Mouse (Mus musculus): ENCODE measurements around the gene Araf.

Gene Araf

DNA sequence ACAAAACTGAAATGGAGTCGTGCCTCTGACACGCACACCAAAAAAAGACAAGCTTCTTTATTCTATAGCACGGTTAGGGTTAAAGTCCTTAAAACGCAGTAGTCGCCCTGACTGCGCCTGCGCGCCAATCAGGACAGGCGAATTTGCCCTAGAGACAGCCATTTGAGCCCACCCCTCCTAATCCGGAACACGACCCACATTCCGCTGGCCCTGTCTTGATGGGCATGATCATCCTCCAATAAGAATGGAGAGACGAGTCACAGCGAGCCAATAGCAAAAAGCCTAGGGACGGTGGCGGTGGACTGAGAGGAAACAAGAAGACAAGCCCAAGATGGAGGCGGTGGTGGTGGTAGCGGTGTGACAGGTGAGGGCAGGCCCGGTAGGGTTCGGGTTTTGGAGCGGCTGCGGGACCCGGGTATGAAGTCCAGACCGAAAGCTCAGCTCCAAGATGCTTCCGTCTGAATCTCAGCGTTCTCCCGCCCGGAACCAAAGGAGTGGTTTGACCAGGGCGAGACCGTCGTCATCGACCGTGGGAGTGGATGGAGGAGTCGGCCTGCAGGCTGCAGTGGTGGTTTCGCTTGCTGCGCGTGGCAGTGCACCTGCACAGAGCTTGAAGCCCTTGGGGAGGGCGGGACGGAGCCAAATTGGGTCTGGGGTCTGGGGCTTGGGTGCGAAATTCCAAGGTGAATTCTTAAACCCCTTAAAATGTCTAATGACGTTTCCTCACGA, 50.8 kb downstream of the Araf start:
- peak; percentile 98 for DNase-seq (ENCODE audit: low spot score)

DNA sequence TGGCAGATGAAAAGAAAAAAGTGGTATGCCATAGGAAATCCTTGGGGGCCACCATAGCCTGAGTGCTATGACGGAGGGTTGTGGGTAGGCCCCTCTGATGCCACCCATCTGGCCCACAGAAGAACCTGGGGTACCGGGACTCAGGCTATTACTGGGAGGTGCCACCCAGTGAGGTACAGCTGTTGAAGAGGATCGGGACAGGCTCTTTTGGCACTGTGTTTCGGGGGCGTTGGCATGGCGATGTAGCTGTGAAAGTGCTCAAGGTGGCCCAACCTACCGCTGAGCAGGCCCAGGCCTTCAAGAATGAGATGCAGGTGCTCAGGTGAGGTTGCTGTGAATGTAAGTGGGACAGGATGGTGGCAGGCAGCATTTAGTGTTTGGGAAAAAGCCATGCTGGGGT, 56.2 kb downstream of the Araf start:
- DNase-seq (ENCODE audit: low spot score), result no peak

DNA sequence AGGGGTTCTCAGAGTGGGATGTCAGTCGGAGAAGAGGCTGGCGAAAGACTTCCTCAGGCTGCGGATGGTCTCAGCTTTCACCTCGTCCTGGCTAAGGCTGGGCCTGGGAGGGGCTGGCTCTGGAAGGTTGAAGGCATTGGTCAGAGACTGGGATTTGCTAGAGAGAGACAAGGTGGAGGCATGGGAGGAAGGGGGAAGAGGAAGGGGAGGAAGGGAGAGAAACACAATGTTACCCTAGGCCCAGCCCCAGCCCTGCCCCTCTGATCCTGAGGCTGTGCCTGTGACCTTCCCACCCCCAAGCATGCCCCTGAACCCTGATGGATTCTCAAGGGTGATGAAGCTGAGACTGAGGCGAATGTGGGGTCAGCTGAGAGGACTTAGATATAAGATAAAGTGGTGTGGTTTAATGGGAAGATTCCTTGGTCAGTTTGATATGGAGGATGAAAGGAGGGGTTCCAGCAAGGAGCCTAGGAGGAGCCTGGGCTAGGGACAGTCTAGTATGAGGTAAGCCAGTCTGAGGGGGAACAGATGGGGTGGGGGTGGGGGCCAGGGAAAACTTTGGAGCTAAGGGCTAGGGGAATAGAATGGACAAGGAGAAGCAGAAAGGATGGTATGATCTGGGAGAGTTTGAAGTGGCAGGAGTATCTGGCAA, 64.0 kb downstream of the Araf start:
- DNase-seq (ENCODE audit: low spot score), result no peak

DNA sequence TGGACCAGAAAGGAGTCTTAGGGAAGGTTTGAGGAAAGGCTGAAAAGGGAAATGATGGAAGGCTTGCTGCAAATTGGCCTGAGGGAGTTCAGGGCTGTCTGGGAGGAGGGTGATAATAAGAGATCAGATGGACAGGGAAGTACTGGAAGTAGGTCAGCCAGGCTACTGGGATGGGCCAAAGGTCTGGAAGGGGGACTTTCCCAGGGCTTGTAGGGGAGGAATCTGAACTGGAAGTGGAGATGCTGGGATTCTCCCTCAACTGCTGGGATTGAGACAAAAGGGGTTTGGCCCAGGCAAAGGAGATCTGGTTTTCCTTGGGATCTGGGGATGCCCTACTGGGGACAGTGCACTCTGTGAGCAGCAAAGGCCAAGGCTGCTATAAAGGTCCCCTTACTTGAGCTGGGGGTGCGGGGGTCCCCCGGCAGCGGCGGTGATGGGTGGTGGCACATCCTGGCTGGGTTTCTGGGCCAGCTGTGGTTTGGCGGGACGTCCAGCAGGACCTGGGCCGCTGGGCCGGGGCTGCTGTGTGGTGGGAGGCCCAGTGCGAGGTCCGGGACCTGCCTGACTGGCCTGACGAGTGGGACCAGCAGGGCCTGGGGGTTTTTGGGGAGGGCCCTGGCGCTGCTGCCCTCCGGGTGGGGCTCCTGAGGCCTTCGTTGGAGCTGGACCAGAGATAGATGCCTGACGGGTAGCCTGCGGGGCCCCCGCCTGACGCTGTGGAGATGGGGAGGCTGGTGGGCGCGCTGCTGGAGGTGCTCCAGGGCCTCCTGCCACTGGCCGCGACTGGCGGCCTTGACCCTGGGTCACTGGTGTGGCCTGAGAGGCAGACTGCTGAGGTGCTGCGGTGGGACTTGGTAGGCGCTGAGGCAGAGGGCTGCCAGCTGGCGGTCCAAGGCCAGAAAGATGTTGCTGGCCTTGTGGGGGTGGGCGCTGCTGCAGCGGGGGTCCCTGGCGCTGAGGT, 64.8 kb downstream of the Araf start:
- DNase-seq (ENCODE audit: low spot score), result peak; percentile 17

DNA sequence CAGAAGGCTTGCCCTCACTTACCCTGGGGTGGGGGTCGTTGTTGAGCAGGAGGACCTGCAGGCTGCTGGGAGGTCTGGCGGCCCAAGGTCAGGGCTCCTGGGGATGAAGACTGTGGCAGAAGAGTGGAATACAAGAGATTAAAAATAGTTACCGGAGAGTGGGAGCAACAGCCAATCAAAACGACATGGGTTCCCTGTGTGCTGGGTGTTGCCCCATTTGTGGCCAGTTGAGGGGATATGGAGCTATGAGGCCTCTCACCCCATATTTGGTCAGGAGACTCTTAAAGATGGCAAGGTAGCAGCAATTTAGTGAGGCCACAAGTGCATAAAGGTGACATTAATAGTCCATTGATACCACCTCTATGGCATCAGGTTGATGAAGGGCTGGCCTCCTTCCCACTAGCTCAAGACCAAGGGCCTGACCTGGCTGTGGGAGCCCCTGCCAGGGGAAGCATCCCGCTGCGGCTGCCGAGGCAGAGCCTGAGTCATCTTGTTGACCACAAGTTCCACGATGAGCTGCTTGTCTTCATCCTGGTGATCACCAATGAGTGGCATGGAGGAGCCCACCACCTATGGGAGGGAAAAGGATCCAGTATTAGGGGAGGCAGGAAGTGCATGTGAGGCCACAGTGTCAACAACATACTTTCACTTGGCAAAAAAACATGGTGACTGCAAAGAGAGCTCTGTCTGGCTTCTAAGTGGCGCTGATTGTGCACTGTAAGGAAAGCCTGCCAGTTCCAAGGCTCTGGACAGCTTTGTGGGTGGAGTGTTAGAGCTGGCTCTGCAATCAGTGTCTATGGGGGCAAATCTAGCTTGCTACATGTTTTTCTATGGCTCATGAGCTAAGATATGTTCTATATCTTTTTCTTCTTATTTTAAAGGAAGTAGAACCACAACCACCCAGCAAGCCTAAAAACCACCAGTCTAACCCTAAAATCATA, 65.8 kb downstream of the Araf start:
- peak; percentile 36 for DNase-seq (ENCODE audit: low spot score)

DNA sequence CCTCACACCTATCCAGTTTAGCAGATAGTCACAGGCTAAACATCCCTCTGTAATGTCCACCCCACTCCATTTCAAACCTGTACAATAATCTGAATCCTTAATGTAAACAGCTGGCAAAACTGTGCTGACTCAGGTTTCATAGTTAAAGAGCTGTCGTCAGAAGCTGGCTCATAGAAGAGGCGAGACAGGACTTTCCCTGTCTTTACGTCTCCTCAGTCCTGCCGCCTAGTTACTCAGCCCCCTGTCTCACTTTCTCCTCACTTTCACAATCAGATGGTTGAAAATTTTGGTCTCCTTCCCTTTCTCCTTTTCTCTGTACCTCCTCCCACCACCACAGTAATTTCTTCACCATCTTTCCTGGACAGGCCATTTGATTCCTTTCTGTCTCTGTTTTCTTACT, 70.5 kb downstream of the Araf start:
- no peak for DNase-seq (ENCODE audit: low spot score)

- DNase-seq (ENCODE audit: low spot score), result no peak
Measured at GRCm38 (mm10) chrX:20869203-20869602, 71.6 kb downstream of the Araf start.

- DNase-seq (ENCODE audit: low spot score), result peak; percentile 36
Measured at GRCm38 (mm10) chrX:20869962-20870513, 72.4 kb downstream of the Araf start, which contains the start of gene Timp1. Gene Timp1, plus strand, starts transcription at chrX:20870166.

- no peak for DNase-seq (ENCODE audit: low spot score)
Measured at GRCm38 (mm10) chrX:20872928-20873500, 75.4 kb downstream of the Araf start.

DNA sequence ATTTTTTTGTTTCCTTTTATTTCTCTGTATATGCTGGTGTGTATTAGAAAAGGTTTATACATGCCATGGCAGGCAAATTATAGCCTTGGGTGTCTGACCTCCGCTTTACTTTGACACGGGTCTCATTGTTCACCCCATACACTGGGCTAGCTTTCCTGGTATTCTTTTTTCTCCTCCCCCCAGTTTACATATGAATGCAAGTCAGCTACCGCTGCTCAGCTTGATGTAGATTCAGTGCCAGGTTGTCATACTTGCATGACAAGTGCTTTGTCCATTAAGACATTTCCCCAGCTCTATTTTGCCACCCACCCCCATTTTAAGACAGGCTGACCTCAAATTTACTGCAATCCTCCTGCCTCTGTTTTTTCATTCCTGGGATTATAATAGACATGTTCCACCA, 77.6 kb downstream of the Araf start:
- DNase-seq (ENCODE audit: low spot score), result no peak

DNA sequence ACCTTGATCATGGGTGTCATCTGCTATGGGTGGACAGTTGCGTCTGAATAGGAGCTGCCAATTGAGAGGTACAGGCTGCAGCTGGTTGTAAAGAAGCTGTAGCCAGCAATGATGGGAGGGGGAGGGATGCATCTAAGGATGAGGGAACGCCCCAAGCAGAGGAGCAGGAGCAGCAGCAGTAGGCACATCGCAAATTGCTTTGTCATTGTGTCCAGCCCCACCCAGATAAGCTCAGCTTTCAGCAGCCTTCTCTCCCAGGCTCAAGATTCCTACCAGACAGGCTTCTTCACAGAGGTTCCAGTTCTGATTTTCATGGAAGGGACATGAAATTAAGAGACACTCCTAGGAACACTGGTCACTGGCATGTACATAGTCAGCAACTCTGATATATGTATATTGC, 112.5 kb downstream of the Araf start:
- no peak for DNase-seq (ENCODE audit: low spot score)
